Mouse (Mus musculus) liver, embryonic 16.5 days (tissue): ENCODE results near the gene Siglecf. TPM values are rescaled to one million over a fixed set of nuclear protein-coding genes. Genes with fewer than 3 reads are reported as not detected.
A peak's percentile ranks its signal among the peaks of the same experiment; 100 is the strongest.
"Not testable (repeated sequence)": the region's sequence is repeated elsewhere in the genome, so short reads cannot be mapped to it uniquely, and the experiment has no call there.

Experiments
- ATAC-seq: fragments of 200-750 bp; cut with Nextera tagmentation; 2 replicates; pipeline ENCODE4 v1.8.0; 2017; ENCODE audit warnings: low read depth, mild to moderate bottlenecking, moderate number of reproducible peaks, moderate library complexity
- H3K27ac ChIP-seq: fragments of 300-500 bp; sonication (generic); 2 replicates; pipeline ENCODE4 v1.5.1; 2014; ENCODE audit warnings: mild to moderate bottlenecking, low read length
- H3K27me3 ChIP-seq: fragments of 300-500 bp; sonication (generic); 2 replicates; pipeline ENCODE4 v1.6.1; 2014; ENCODE audit warnings: low read depth, low read length, mixed read lengths; ENCODE audit not compliant: control insufficient read depth, insufficient read depth
- H3K36me3 ChIP-seq: fragments of 300-500 bp; sonication (generic); 2 replicates; pipeline ENCODE4 v1.6.1; 2014; ENCODE audit warnings: mild to moderate bottlenecking; ENCODE audit not compliant: control insufficient read depth, insufficient read depth
- H3K4me1 ChIP-seq: fragments of 300-500 bp; sonication (generic); 2 replicates; pipeline ENCODE4 v1.6.1; 2014; ENCODE audit warnings: low read depth, low read length, mixed read lengths; ENCODE audit not compliant: control insufficient read depth
- H3K4me2 ChIP-seq: fragments of 300-500 bp; sonication (generic); 2 replicates; pipeline ENCODE4 v1.6.1; 2014; ENCODE audit warnings: low read depth, low read length, mixed read lengths
- H3K4me3 ChIP-seq: fragments of 300-500 bp; sonication (generic); 2 replicates; pipeline ENCODE4 v1.5.1; 2014; ENCODE audit warnings: low read depth, mild to moderate bottlenecking, low read length
- H3K9ac ChIP-seq: fragments of 300-500 bp; sonication (generic); 2 replicates; pipeline ENCODE4 v1.6.1; 2014; ENCODE audit warnings: low read depth, low read length
- H3K9me3 ChIP-seq: fragments of 300-500 bp; sonication (generic); replicated peaks from 2 replicates; pipeline ENCODE4 v1.6.1; 2016; ENCODE audit warnings: low read length; ENCODE audit not compliant: control insufficient read depth
- WGBS: fragments of 180-500 bp; shearing (Covaris S2); extraction: QIAGEN DNeasy Blood & Tissue Kit; methylation state at CpG from one replicate; pipeline ENCODE4 v1.1.7; 2014; ENCODE audit not compliant: insufficient replicate concordance; 5-methylcytosine and 5-hydroxymethylcytosine counted together
- polyA plus RNA-seq: library from polyadenylated mRNA; unstranded; fragments of >200 nt; fragmentation: Nextera tagmentation; extraction: Ambion mirVana; gene quantifications from 2 replicates; pipeline ENCODE4 v1.2.1, GENCODE M21; 2015

Siglecf gene
- polyA plus RNA-seq, 1 experiment from 2014 or later: 1.8 TPM

- ATAC-seq: no peak
- WGBS: 51% methylated on average over 2 of the region's 2 CpGs
- no peaks in the 10 kb centered on the region for H3K9me3 ChIP-seq
Observed at GRCm38 (mm10) chr7:43333899-43334298, 17.2 kb upstream of the Siglecf start.

GRCm38 (mm10) chr7:43340771-43341170, 10.4 kb upstream of the Siglecf start:
- Histone ChIP-seq H3K4me1 (no peaks in the 10 kb centered on the region), H3K9ac (no peak overlapping the region), H3K27ac (no peak overlapping the region), H3K4me2 (no peak overlapping the region), H3K4me3 (no peak overlapping the region), H3K36me3 (no peaks in the 10 kb centered on the region), H3K9me3 (no peaks in the 10 kb centered on the region), H3K27me3 (no peaks in the 10 kb centered on the region)
- WGBS: 56% methylated on average over 4 of the region's 4 CpGs
- ATAC-seq: no peak

More at GRCm38 (mm10) chr7:43333899-43334298, 17.2 kb upstream of the Siglecf start:
- H3K27ac ChIP-seq: no peak overlapping the region
- no peak overlapping the region for H3K4me2 ChIP-seq
- no peaks in the 10 kb centered on the region for H3K36me3 ChIP-seq
- no peak overlapping the region for H3K9ac ChIP-seq
- no peak overlapping the region for H3K4me3 ChIP-seq
- no peaks in the 10 kb centered on the region for H3K27me3 ChIP-seq
- H3K4me1 ChIP-seq: no peaks in the 10 kb centered on the region

GRCm38 (mm10) chr7:43343191-43343590, 8.0 kb upstream of the Siglecf start:
- Histone ChIP-seq H3K9me3 (no peaks in the 10 kb centered on the region), H3K4me1 (no peaks in the 10 kb centered on the region), H3K4me2 (no peak overlapping the region), H3K4me3 (no peak overlapping the region), H3K36me3 (no peaks in the 10 kb centered on the region), H3K27me3 (no peaks in the 10 kb centered on the region), H3K27ac (no peak overlapping the region), H3K9ac (no peak overlapping the region)
- ATAC-seq: no peak
- WGBS: 26% methylated on average over 5 of the region's 5 CpGs

DNA sequence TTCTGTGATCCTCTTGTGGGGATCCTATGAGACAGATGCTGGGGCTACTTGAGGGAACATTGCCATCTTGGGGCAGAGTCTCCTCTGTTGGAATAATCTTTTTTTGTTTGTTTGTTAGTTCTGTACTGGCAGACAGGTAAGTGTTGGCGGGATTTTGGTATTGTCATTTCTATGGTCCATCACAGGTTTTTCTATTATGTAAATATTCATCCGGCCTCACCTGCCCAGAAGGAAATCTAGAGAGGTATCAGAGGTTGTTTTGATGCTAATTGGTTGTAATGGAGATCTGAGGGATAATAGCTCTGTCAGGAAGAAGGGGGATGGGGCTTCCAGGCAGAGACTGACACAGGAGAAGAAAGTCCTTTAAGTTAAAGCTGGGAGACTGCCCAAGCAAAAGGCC, 7.1 kb upstream of the Siglecf start:
- H3K9me3 ChIP-seq: no peaks in the 10 kb centered on the region
- WGBS: 70% methylated on average over 2 of the region's 2 CpGs
- no peaks in the 10 kb centered on the region for H3K36me3 ChIP-seq
- H3K4me3 ChIP-seq: no peak overlapping the region
- H3K27me3 ChIP-seq: no peaks in the 10 kb centered on the region
- ATAC-seq: no peak
- H3K9ac ChIP-seq: no peak overlapping the region
- H3K4me1 ChIP-seq: no peaks in the 10 kb centered on the region
- H3K27ac ChIP-seq: no peak overlapping the region
- no peak overlapping the region for H3K4me2 ChIP-seq

DNA sequence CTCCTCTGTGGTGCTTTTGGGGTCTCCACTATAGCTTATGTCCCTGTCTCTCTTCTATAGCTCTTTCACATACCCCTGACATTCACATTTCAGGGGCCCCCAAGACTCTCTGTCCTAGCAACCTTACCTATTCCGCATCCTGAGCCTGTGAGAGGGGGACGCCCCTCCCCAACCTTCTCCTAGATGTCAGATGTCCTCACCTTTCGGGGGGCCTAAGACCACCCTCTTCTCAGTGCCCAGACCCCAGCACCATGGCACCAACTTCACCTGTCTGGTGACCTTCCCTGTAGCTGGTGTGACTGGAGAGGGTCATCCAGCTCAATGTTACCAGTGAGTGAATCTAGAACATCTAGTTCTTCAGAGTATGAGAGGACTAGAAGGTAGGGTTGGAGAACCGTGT, 6.7 kb upstream of the Siglecf start:
- H3K4me1 ChIP-seq: no peaks in the 10 kb centered on the region
- no peaks in the 10 kb centered on the region for H3K27me3 ChIP-seq
- H3K27ac ChIP-seq: no peak overlapping the region
- H3K9ac ChIP-seq: no peak overlapping the region
- no peaks in the 10 kb centered on the region for H3K36me3 ChIP-seq
- ATAC-seq: no peak
- no peaks in the 10 kb centered on the region for H3K9me3 ChIP-seq
- 64% methylated on average over 4 of the region's 4 CpGs for WGBS
- no peak overlapping the region for H3K4me3 ChIP-seq
- no peak overlapping the region for H3K4me2 ChIP-seq

GRCm38 (mm10) chr7:43346148-43346547, 5.0 kb upstream of the Siglecf start:
- no peak overlapping the region for H3K27ac ChIP-seq
- no peak overlapping the region for H3K4me2 ChIP-seq
- H3K4me3 ChIP-seq: no peak overlapping the region
- no peaks in the 10 kb centered on the region for H3K36me3 ChIP-seq
- WGBS: 58% methylated on average over 4 of the region's 4 CpGs
- no peaks in the 10 kb centered on the region for H3K9me3 ChIP-seq
- peaks cover 4% of the 10 kb centered on the region; the same call in 1 of the 2 replicates for H3K4me1 ChIP-seq
- ATAC-seq: 0 out of 2 replicates have a peak, but pooled peaks have one; percentile 35
- no peak overlapping the region for H3K9ac ChIP-seq
- H3K27me3 ChIP-seq: no peaks in the 10 kb centered on the region

DNA sequence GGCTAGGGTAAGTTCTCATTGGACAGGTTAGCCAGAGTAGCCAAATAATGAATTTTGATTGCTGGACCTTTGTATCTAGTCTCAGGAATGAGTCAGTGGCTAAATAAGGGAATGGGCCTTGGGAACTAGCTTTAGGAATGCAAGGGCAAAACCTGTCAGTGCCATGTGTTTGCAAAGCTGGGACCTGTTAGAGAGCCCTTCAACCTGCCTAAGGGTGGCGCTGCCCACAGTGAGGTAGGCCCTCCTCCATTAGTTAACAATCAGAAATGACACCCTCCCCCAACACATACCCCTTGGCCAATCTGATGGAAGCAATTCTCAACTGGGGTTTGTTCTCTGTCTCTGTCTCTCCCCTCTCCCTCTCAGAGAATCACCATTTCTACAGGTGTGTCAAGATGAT, 4.6 kb upstream of the Siglecf start:
- no peak for ATAC-seq
- peaks cover 7% of the 10 kb centered on the region for H3K4me1 ChIP-seq
- H3K9me3 ChIP-seq: no peaks in the 10 kb centered on the region
- no peaks in the 10 kb centered on the region for H3K27me3 ChIP-seq
- WGBS: 44% methylated on average over 1 of the region's 1 CpGs
- no peak overlapping the region for H3K4me3 ChIP-seq
- no peak overlapping the region for H3K4me2 ChIP-seq
- H3K9ac ChIP-seq: no peak overlapping the region
- H3K36me3 ChIP-seq: no peaks in the 10 kb centered on the region
- H3K27ac ChIP-seq: no peak overlapping the region

GRCm38 (mm10) chr7:43349623-43350022, 1.5 kb upstream of the Siglecf start:
- ATAC-seq: 0 out of 2 replicates have a peak, but pooled peaks have one; percentile 24
- not testable (repeated sequence) for H3K9ac ChIP-seq, H3K4me1 ChIP-seq, H3K9me3 ChIP-seq, H3K27ac ChIP-seq, H3K27me3 ChIP-seq, H3K36me3 ChIP-seq, H3K4me2 ChIP-seq, H3K4me3 ChIP-seq
- 30% methylated on average over 5 of the region's 5 CpGs for WGBS

DNA sequence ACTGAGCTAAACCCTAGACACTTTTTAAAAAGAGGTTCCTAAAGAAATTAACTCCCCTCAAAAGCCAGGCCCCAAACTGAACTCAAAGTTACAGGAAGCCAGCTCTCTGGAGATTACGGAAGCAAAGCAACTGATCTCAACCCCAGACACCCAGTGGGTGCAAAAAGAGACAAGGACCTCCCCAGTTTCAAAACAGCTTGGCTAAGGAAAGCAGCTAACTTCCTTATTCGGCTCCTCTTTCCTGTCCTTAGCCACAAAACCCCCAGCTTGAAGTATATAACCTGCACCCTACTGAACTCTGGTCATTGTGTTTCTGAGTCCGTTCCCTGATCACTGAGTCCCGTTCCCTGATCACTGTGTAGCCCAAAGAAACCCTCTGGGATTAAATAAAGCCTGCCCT, 2.0 kb downstream of the Siglecf start:
- peaks cover 11% of the 10 kb centered on the region for H3K4me1 ChIP-seq

More for the DNA sequence above, 2.0 kb downstream of the Siglecf start:
- peak; percentile 37; the same call in 1 of the 2 replicates for ATAC-seq
- 18% methylated on average over 4 of the region's 4 CpGs for WGBS
- no peaks in the 10 kb centered on the region for H3K36me3 ChIP-seq
- peak overlapping the region; percentile 57 for H3K27ac ChIP-seq
- no peaks in the 10 kb centered on the region for H3K9me3 ChIP-seq
- no peak overlapping the region for H3K4me3 ChIP-seq
- H3K4me2 ChIP-seq: no peak overlapping the region
- no peak overlapping the region for H3K9ac ChIP-seq
- no peaks in the 10 kb centered on the region for H3K27me3 ChIP-seq
